Mouse (Mus musculus) E14TG2a.4 (cell line): ENCODE results near the gene Prdx6.

Experiments used
- CTCF ChIP-seq: conservative IDR thresholded peaks from 2 replicates; pipeline ENCODE4 v1.5.1; 2014; ENCODE audit warnings: low read length
- POU5F1 ChIP-seq: IDR thresholded peaks from 2 replicates; pipeline ENCODE4 v1.6.1; 2014; ENCODE audit warnings: low read length, borderline replicate concordance

GRCm38 (mm10) chr1:161264961-161265360 is 13.9 kb upstream of the Prdx6 start:
- no peak for TF ChIP-seq CTCF
- no peak for TF ChIP-seq POU5F1
